Mouse (Mus musculus) lung, embryonic 14.5 days (tissue): ENCODE results near the gene Afap1l2. TPM values are rescaled to one million over a fixed set of nuclear protein-coding genes. Genes with fewer than 3 reads are reported as not detected.
A peak's percentile ranks its signal among the peaks of the same experiment; 100 is the strongest.

Experiments
- ATAC-seq: fragments of 200-750 bp; cut with Nextera tagmentation; 2 replicates; pipeline ENCODE4 v1.8.0; 2017; ENCODE audit warnings: mild to moderate bottlenecking, moderate TSS enrichment, moderate library complexity; ENCODE audit not compliant: insufficient read depth
- DNase-seq: peaks from one replicate; pipeline ENCODE4 v3.0.0-alpha.2; 2015
- H3K27ac ChIP-seq: fragments of 300-500 bp; sonication (generic); 2 replicates; pipeline ENCODE4 v1.5.1; 2014; ENCODE audit warnings: low read depth, mild to moderate bottlenecking, moderate library complexity
- H3K27me3 ChIP-seq: fragments of 300-500 bp; sonication (generic); 2 replicates; pipeline ENCODE4 v1.6.1; 2014; ENCODE audit warnings: low read length, control low read depth; ENCODE audit not compliant: insufficient read depth
- H3K36me3 ChIP-seq: fragments of 300-500 bp; sonication (generic); 2 replicates; pipeline ENCODE4 v1.6.1; 2014; ENCODE audit warnings: control low read depth; ENCODE audit not compliant: insufficient read depth
- H3K4me1 ChIP-seq: fragments of 300-500 bp; sonication (generic); 2 replicates; pipeline ENCODE4 v1.6.1; 2014; ENCODE audit warnings: antibody characterized with exemption, control low read depth; ENCODE audit not compliant: insufficient read depth
- H3K4me2 ChIP-seq: fragments of 300-500 bp; sonication (generic); 2 replicates; pipeline ENCODE4 v1.6.1; 2014; ENCODE audit warnings: mild to moderate bottlenecking
- H3K4me3 ChIP-seq: fragments of 300-500 bp; sonication (generic); 2 replicates; pipeline ENCODE4 v1.5.1; 2014; ENCODE audit warnings: low read depth, low read length
- H3K9ac ChIP-seq: fragments of 300-500 bp; sonication (generic); 2 replicates; pipeline ENCODE4 v1.6.1; 2014
- H3K9me3 ChIP-seq: fragments of 300-500 bp; sonication (generic); 2 replicates; pipeline ENCODE4 v1.6.1; 2016; ENCODE audit warnings: low read depth, low read length, control low read depth
- CTCF ChIP-seq: IDR thresholded peaks from 2 replicates; pipeline ENCODE4 v1.5.1; 2016; ENCODE audit warnings: antibody characterized with exemption, low read depth
- WGBS: fragments of 180-500 bp; shearing (Covaris S2); extraction: QIAGEN DNeasy Blood & Tissue Kit; methylation state at CpG from one replicate; pipeline ENCODE4 v1.1.7; 2014; 5-methylcytosine and 5-hydroxymethylcytosine counted together
- polyA plus RNA-seq: library from polyadenylated mRNA; unstranded; fragments of >200 nt; fragmentation: Nextera tagmentation; extraction: Ambion mirVana; gene quantifications from 2 replicates; pipeline ENCODE4 v1.2.1, GENCODE M21; 2014

Gene Afap1l2
- polyA plus RNA-seq, 1 experiment from 2014 or later, result 24.2 TPM

DNA sequence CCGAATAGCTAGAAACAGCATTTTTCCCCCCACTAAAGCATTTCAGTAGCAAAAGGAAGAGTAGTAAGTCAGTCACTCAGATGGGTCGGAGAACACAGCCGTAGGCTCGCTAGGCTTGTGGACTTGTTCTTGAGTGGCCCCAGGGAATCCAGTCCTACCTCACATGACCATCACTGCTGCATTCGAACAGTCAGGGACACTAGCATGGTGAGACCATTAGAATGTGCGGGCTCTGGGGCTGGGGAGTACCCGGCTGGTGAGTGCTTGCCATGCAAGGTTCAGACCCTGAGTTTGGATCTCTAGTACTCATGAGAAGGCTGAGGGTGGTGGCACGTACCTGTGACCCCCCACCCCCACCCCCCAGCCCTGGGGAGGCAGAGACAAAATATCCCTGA, 9.8 kb upstream of the Afap1l2 start:
- Histone ChIP-seq H3K27ac (peak overlapping the region; percentile 10; the same call in 1 of the 2 replicates), H3K4me1 (peaks cover 11% of the 10 kb centered on the region), H3K9ac (no peak overlapping the region), H3K4me3 (no peak overlapping the region), H3K9me3 (no peaks in the 10 kb centered on the region), H3K27me3 (no peaks in the 10 kb centered on the region), H3K4me2 (peak overlapping the region; percentile 34), H3K36me3 (no peaks in the 10 kb centered on the region)
- DNase-seq, result no peak
- ATAC-seq, result no peak
- no peak for TF ChIP-seq CTCF
- WGBS, result 56% methylated on average over 8 of the region's 8 CpGs

DNA sequence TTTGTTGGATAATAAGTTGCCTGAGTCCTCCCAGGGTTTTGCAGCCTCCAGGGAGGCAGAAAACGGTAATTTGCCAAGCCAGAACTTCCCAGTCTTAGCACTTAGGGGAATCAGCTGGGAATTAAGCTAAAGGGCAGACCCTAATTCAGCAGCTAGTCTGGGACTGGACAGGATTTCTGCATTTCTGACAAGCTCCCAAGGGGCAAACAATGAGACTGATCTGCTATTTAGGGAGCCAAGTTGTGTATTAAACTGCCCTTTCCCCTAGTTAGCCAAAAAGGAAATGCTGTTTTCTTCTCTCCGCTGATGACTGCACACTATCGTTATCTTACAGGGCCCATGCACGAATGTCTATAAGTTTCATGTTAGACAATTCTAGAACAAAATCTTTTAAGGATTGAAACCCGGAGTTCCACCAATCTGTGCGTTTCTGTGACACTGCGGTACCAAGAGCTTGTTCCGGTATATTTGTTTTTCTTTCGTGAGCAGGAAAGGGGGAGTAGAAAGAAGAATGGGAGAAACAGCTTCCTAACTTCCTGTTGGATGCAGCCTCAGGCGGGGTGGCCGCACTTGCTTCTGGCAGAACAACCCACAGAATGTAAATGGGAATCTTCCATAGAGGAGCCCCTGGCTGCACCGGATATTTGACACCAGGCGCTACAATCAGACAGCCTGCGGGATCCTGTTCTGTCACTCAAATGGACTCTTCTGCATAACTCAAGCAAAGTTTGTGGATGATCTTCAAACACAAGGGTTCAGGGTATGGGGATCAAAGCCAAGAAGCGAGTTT, 9.2 kb upstream of the Afap1l2 start:
- H3K27ac ChIP-seq, result peak overlapping the region; percentile 70

DNA sequence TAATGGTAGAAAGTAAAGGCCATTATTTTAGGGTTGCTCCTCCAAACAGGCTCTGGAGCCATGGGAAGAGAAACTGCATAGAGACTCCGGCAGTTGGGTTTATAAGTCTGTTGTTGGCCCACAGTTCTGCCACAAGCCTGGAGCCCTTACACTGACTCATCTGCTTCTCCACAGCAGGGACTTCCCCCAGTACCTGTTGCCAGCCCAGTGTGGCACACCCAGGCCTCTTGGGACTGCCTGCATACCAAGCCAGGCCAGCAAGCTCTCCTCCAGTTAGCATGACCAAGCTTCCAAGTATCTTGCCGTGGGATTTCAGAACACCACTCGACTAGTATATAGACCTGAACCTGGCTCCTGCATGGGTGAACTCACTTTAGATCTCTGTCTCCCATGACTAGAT, 6.8 kb upstream of the Afap1l2 start:
- peaks cover 11% of the 10 kb centered on the region for H3K4me1 ChIP-seq
- ATAC-seq (no peak), DNase-seq (no peak)
- no peak overlapping the region for H3K4me2 ChIP-seq
- H3K27me3 ChIP-seq, result no peaks in the 10 kb centered on the region
- no peaks in the 10 kb centered on the region for H3K9me3 ChIP-seq
- no peak for TF ChIP-seq CTCF
- no peak overlapping the region for H3K9ac ChIP-seq
- WGBS, result 83% methylated on average over 3 of the region's 3 CpGs
- H3K4me3 ChIP-seq, result no peak overlapping the region
- no peak overlapping the region for H3K27ac ChIP-seq
- no peaks in the 10 kb centered on the region for H3K36me3 ChIP-seq

More for the DNA sequence above, 9.2 kb upstream of the Afap1l2 start:
- Histone ChIP-seq H3K27me3 (no peaks in the 10 kb centered on the region), H3K4me3 (no peak overlapping the region), H3K9ac (0 out of 2 replicates have a peak overlapping the region, but pooled peaks have one; percentile 22), H3K4me2 (peak overlapping the region; percentile 34), H3K9me3 (no peaks in the 10 kb centered on the region), H3K4me1 (peaks cover 11% of the 10 kb centered on the region), H3K36me3 (no peaks in the 10 kb centered on the region)
- peak; percentile 65; the same call in 1 of the 2 replicates for ATAC-seq
- peak; percentile 70 for DNase-seq
- 17% methylated on average over 15 of the region's 15 CpGs for WGBS
- no peak for TF ChIP-seq CTCF

DNA sequence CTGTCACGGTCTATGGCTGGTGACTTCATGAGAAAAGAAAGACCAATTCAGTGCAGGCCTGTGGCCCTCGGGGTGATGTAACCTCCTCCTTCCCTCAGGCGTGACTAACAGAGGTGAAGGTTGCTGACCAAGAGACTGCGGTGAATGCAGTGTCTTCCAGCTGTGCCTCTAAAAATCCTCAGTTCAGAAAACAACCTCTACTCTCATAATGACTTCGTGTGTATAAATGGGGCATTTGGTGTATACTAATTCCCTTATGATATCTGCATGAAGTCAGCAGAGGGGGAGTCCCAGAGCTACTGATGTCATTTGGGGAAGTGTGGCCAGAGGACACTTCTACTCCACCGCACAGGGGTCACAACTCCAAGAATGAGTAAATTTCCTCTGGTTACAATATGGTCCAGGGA, 5.2 kb upstream of the Afap1l2 start:
- H3K4me2 ChIP-seq, result no peak overlapping the region
- 61% methylated on average over 6 of the region's 6 CpGs for WGBS
- no peak overlapping the region for H3K27ac ChIP-seq
- peaks cover 11% of the 10 kb centered on the region for H3K4me1 ChIP-seq
- H3K36me3 ChIP-seq, result no peaks in the 10 kb centered on the region
- ATAC-seq (no peak), DNase-seq (no peak)
- H3K27me3 ChIP-seq, result no peaks in the 10 kb centered on the region
- no peak overlapping the region for H3K9ac ChIP-seq
- H3K9me3 ChIP-seq, result no peaks in the 10 kb centered on the region
- no peak for TF ChIP-seq CTCF
- H3K4me3 ChIP-seq, result no peak overlapping the region

DNA sequence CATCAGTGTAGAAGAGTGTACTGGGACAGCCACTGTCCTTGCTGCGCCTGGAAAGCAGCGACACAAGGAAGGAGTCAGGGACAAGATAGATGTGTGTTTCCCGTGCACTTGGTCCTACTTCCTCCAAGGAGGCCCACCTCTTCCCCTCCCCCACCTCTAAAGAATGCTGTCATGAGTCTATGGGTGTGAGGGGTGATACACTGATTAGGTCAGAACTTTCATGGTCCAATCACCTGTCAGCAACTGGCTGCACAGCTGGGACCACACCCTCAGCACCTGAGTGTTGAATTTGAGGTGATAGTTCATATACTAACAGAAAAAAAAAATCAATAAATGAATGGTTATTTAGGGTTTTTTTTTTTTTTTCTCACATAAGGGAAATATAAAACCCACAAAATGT, 4.0 kb upstream of the Afap1l2 start:
- Histone ChIP-seq H3K4me2 (no peak overlapping the region), H3K36me3 (no peaks in the 10 kb centered on the region), H3K4me3 (no peak overlapping the region), H3K4me1 (peaks cover 10% of the 10 kb centered on the region), H3K9ac (no peak overlapping the region), H3K27ac (no peak overlapping the region), H3K9me3 (no peaks in the 10 kb centered on the region), H3K27me3 (peaks cover 4% of the 10 kb centered on the region)
- DNase-seq (no peak), ATAC-seq (no peak)
- 48% methylated on average over 3 of the region's 3 CpGs for WGBS
- TF ChIP-seq CTCF, result no peak

DNA sequence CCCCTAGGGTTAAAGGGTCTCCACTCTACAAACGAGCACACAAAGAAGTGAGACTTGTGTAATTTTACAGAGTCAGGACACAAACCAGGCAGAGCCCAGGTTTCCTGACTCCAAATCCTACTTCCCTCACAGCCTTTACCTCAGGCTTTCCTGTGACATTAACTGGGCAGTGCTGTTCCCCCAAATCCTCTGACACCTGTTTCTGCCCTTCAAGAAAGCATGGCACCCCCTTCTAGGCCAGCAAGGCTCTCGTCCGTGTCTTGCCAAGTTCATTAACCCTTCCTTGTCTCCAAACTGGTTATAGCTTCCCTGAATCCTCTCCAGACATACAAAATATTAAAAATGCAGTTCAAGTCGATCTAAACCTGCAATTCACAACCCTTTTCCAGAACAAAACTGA, 2.0 kb upstream of the Afap1l2 start:
- no peak for ATAC-seq
- Histone ChIP-seq H3K4me1 (peaks cover 6% of the 10 kb centered on the region; the same call in 1 of the 2 replicates), H3K9me3 (no peaks in the 10 kb centered on the region), H3K4me3 (no peak overlapping the region), H3K36me3 (no peaks in the 10 kb centered on the region), H3K9ac (no peak overlapping the region), H3K27ac (no peak overlapping the region), H3K27me3 (peaks cover 4% of the 10 kb centered on the region), H3K4me2 (no peak overlapping the region)
- TF ChIP-seq CTCF, result no peak
- WGBS, result 35% methylated on average over 4 of the region's 4 CpGs
- no peak for DNase-seq

DNA sequence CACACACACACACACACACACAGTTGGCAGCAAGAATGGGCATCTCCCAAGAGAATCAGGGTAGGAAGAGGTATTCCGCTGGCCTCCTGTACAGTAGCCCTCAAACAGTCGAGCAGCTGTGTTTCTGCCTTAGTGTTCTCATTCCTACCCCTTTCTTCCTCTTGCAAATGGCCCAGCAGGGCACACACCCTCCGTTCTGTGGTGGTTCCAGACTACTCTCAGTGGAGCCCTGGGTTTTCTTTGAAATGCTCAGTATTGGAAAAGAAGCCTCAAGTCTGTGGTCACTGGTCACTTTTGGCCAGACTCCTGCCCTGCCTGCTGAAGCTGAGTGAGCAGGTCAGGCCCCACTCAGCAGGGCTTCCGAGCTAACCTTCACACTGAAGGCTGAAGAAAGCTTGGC, 1.6 kb upstream of the Afap1l2 start:
- H3K27me3 ChIP-seq, result peaks cover 4% of the 10 kb centered on the region
- ATAC-seq (no peak), DNase-seq (no peak)
- no peak overlapping the region for H3K4me2 ChIP-seq
- TF ChIP-seq CTCF, result no peak
- 63% methylated on average over 4 of the region's 4 CpGs for WGBS
- no peak overlapping the region for H3K27ac ChIP-seq
- no peak overlapping the region for H3K4me3 ChIP-seq
- no peaks in the 10 kb centered on the region for H3K9me3 ChIP-seq
- H3K9ac ChIP-seq, result no peak overlapping the region
- H3K36me3 ChIP-seq, result no peaks in the 10 kb centered on the region
- H3K4me1 ChIP-seq, result peaks cover 7% of the 10 kb centered on the region
